Mouse (Mus musculus) brain, embryonic 14.5 days (tissue): Measurements from ENCODE around the gene Gon7. TPM values are rescaled to one million over a fixed set of nuclear protein-coding genes. Genes with fewer than 3 reads are reported as not detected.
A peak's percentile ranks its signal among the peaks of the same experiment; 100 is the strongest.

ENCODE experiments used
- DNase-seq: peaks from one replicate; pipeline ENCODE4 v3.0.0-alpha.2; 2011; ENCODE audit warnings: low read depth
- CTCF ChIP-seq: fragments of 200-500 bp; IDR thresholded peaks from 2 replicates; pipeline ENCODE4 v1.5.1; 2012; ENCODE audit warnings: inconsistent platforms, mild to moderate bottlenecking, moderate library complexity, borderline replicate concordance; ENCODE audit not compliant: insufficient read depth, insufficient read length; ENCODE audit errors: extremely low read depth
- POLR2A ChIP-seq: fragments of 200-500 bp; IDR thresholded peaks from 2 replicates; pipeline ENCODE4 v1.6.1; 2012; ENCODE audit warnings: mild to moderate bottlenecking, inconsistent platforms, borderline replicate concordance; ENCODE audit not compliant: poor library complexity, insufficient read depth, insufficient read length, severe bottlenecking; ENCODE audit errors: extremely low read depth
- polyA plus RNA-seq: library from polyadenylated mRNA; depleted of rRNA; stranded (reverse); fragments of >200 nt; gene quantifications from 2 replicates; pipeline ENCODE4 v1.2.3, GENCODE M21; 2012; rRNA removed

Gon7 gene
- polyA plus RNA-seq: 21.9 and 24.1 TPM in 2 replicates

DNA sequence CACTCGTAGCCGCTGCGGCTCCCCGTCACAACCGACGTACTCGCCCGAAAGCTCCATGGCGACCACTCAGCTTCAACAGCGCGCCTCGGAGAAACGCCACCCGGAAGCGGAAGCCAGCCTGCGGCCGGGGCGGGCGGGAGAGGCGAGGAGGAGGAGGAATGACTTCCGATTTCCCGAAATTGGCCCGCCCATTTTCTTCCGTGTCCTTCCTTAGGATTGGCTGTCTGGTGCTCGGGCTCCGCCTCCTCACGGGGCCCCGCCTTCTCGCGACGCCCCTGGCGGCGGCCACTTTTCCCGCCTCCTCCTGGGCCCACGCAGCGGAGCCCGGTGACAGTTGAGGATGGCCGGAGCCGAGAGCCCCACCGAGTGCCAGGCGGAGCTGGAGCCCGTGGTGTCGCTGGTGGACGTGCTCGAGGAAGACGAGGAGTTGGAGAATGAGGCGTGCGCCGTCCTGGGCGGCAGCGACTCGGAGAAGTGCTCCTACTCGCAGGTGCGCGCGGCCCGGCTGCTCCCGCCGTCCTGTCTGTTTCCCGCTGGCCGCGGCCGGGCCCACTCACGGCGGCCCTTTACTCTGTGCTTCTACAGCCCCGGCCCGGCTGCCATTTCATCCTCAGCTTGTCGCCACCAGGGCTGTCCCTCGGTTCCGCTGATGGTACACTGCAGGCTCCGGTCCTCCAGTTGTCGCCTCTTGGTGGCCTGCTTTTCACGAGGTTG lies at the start of gene Gon7, which contains the start of the genes Gm28051 and Ubr7:
Gene Gon7 (minus strand): TSS at position 115 of the 714 bp plus-strand sequence.
Gene Gm28051 (minus strand): TSS at position 77 of the 714 bp plus-strand sequence.
Gene Ubr7 (plus strand): TSS at position 279 of the 714 bp plus-strand sequence.
- TF ChIP-seq CTCF (peak; percentile 45; the same call in 1 of the 2 replicates), POLR2A (peak; percentile 26; the same call in 1 of the 2 replicates)
- peak; percentile 99 for DNase-seq

DNA sequence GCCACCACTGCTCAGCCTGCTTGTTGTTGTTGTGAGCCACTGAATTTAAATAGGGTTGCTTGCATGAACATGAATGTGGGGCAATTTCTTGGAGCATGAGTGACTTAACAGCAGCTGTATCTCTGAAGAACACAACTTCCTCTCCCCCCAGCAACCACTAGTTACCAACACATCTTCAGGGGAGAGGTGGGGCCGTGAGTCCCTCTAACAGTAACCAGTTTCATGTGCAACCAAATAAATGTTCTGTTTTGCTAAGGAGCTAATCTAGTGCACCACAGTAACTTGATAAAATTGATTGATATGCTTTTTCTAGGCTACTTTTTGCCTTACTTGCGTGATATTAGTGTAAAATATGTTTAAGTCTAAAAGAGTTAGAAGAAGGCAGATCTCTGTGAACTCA lies 41.9 kb upstream of the Gon7 start:
- no peak for TF ChIP-seq CTCF
- DNase-seq: no peak

DNA sequence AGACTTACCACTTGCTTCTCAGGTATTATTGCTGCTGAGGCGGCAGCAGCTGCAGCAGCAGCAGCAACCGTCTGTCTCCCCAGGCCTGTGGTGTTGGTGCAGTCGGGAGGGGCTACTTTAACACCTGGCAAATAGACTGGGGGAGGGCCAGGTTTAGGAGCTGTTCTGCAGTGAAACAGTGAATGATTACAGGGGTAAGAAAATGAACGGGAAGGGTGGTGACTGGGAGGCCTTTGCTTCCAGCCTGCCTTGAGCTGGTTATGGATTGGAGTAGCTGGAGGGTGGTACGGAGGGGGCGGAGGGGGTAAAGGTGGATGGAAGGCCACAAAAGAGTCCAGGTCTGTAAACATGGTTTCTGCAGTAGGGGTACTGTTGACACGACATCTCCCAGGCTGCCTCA lies 30.3 kb upstream of the Gon7 start:
- TF ChIP-seq POLR2A (no peak), CTCF (no peak)
- no peak for DNase-seq

DNA sequence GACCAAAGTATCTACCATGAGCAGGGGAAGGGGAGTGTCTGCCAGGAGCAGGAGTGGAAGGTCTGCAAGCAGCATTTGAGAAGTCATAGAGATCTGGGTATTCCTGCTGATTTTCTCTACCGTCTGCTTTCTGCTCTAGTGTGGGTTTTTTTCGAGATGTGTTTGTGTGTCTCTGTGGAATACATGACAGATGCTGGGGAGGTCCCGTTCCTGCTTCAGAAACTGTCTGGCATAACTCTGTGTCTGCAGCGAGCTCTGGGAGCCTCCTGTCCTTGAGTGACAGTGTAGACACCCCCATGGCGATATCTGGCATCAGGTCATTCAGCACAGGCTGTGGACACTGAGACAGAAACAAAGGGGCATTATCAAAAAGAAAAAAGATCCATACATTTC lies 28.0 kb upstream of the Gon7 start:
- TF ChIP-seq CTCF (no peak), POLR2A (no peak)
- no peak for DNase-seq

DNA sequence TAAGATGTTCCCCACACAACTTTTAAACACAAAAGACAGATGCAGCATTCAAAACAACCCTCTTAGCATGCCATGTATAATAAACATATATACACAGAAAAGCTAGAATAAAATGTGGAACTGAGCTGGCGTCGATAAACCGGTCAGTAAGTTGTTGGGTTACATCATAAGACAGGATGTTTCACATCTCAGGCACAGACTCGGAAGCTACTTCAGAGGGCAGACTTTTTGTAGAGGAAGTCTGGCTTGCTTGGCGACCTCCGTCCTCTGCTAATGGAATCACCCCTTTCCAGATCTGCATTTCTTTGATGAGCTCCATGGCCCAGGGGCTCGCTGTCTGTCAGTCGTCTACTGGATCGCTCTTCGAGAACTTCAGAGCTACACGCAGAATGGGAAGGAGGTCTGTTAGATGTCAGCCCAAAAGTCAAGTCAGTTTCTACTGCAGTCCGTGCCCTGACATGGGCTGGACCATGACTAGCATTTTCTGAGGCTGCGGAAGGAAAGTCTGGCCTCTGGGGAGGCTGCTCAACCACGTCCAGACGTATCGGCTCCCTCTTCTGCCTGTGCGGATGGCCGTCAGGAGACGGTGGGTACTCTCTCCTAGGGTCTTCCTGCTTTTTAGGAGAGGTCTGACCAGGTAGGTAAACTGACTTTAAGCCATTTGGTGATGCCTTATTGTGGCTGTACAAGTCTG lies 27.4 kb upstream of the Gon7 start:
- no peak for TF ChIP-seq CTCF
- TF ChIP-seq POLR2A: no peak
- no peak for DNase-seq

DNA sequence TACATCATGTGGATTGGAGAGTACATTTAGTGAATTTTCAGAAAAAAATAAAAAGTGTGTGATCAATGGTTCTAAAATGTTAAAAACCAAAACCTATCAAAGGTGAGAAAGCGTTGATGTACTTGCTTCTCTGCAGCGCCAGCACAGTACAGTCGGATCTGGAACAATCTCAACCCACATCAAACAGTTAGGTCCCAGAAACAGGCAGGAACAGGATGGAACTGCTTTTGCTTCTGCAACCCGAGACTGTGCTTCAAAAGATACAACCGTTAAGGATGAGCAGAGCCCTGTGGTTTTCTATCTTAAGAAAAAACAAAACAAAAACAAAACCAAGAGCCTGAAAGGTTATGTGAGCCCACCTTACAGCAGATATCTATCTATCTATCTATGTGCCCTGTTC lies 25.2 kb upstream of the Gon7 start:
- TF ChIP-seq CTCF (no peak), POLR2A (no peak)
- no peak for DNase-seq

DNA sequence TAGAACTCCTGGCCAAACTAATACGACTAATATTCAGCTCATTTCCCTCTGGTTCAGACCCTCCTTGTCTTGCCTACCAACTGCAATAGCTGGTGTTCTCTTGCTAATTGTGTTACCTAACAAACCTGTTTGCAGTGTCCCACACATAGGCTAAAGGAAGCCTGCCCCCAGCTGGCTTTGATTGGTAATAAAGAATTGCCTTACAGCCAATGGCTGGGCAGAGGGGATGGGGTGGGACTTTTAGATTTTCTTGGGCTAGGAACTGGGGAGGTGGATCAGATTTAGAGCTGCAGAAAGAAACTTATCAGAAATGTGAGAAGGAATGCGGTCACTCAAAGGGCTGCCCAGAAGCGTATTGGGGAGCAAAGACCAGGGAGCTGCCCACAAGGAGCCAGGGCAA lies 21.8 kb upstream of the Gon7 start:
- peak; percentile 14 for DNase-seq
- no peak for TF ChIP-seq POLR2A
- peak; percentile 24; the same call in 1 of the 2 replicates for TF ChIP-seq CTCF

DNA sequence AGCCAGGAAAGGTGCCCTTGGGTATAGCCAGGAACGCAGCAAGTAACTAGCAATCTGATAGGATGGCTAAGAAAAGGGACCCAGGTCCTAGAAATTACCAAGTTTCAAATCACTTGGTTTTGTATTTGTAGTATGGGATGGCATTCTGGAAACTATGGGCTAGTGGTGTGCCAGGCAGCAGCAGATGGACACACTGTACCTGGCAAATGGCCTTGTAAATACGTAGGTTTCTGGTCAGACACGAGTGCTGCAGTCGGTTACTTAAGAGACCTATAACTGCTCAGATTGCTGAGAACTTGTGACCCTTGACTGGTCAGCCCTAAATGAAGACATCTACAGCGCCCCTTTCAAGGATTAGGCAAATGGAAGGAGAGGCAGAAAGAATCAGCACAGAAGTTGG lies 20.5 kb upstream of the Gon7 start:
- DNase-seq: no peak
- TF ChIP-seq POLR2A (no peak), CTCF (no peak)

DNA sequence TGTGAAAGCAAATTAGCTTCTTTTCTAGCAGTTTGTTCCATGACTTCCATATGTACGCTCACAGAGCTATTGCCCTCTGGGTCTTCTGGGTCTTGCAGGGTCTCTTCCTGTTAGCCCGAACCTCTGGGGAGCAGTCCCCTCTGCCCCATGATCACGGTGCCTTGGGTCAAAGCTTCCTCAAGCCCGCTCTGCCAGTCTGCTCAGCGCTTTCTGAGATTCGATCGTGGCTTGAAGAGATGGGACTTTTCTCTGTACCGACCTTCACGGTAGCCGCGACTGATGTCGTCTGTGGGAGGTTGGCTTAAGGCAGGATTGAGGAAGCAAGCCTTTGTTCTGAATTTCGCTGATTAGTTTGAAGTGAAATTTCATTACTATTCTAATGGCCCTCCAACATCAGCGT lies 18.4 kb upstream of the Gon7 start:
- no peak for DNase-seq
- TF ChIP-seq POLR2A (no peak), CTCF (no peak)

DNA sequence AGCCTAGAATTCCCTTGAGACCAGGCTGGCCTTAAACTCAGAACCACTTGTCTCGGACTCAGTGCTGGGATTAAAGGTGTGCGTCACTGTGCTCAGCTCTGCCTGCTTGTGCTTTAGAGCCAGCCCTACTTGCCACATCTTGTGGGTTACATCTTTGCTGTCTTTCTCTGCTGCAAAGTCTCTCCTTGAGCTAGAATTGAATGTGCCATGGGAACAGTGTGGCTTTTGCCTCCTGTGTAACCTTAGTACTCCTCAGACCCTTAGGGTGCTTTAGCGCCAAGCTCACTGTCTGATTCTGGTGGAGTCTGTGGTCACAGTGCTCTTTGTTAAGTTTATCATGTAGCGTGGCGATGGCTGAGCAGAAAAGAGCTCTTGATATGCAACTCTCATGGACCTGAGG lies 15.1 kb upstream of the Gon7 start:
- no peak for DNase-seq
- TF ChIP-seq CTCF (no peak), POLR2A (no peak)

DNA sequence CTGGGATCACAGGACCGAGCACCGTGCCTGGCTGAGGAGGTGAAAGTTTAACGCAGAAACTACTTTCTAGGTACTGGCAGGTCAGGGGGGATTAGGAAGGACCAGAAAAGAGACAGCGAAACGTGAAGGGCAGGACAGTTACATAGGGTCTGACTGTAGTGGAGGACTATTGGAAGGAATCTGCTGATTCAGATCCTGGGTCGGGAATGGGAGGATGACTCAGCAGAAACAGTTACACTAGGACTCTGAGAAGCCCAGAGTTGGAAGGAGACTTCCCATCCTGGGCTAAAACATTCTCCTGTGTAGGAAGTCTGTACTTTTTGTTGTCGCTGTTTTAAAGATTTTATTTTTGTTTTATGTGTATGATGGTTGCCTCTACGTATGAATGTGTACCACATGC lies 14.0 kb upstream of the Gon7 start:
- no peak for DNase-seq
- no peak for TF ChIP-seq CTCF
- TF ChIP-seq POLR2A: no peak

DNA sequence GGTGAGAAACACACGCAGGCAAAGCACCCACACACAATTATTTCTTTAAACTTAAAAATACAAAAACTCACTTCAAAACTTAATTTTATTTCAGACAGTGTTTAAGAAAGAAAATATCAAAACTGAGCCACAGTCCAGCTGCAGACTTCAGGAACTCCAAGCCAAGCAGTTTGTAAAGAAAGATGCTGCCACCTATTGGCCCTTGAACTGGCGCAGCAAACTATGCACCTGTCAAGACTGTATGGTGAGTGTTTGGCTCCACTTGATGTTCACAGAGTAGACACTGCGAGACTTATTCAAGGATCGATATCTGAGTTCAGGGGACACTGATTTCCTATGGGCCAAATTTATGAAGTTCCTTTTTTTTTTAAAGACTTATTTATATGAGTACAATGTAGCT lies 11.4 kb upstream of the Gon7 start:
- TF ChIP-seq CTCF: peak; percentile 10; the same call in 1 of the 2 replicates
- no peak for TF ChIP-seq POLR2A
- peak; percentile 15 for DNase-seq
